Mouse (Mus musculus) mouse embryonic stem cell (cell line): ENCODE data around the gene Prmt2.

Experiments used
- in situ Hi-C, 2 experiments: fragments of 300-500 bp; cut with MboI; formaldehyde crosslinking; loops; 1 replicate in 1 of 2; 3 replicates in 1 of 2; pipeline ENCODE4 v1.14.3; 2019 to 2020; ENCODE audit warnings: low sequenced_read_pairs in 2 of 2, low pct_unique_long_range_greater_than_20kb in 1 of 2, mixed read lengths in 1 of 2; ENCODE audit not compliant: unreplicated experiment in 1 of 2

The Prmt2 gene

GRCm38 (mm10) chr10:76239401-76239800, 1.7 kb upstream of the Prmt2 start:
- in situ Hi-C loops: no loop called here

DNA sequence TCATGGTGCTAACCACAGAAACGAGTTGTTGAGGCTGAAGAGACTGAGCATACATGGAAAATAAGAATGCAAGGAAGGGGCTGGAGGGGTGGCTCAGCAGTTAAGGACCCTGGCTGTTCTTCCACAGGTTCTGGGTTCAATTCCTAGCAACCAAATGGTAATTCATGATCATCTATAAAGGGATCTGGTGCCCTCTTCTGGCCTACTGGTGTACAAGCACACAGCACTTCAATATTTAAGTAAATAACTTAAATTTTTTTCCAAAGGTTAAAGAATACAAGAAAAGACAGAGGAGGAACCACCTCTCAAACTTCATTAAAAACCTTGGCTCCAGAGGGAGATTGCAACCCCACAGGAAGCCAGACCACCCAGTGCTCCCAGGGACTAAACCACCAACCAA, 8.0 kb downstream of the Prmt2 start:
- in situ Hi-C loops: no loop called here

DNA sequence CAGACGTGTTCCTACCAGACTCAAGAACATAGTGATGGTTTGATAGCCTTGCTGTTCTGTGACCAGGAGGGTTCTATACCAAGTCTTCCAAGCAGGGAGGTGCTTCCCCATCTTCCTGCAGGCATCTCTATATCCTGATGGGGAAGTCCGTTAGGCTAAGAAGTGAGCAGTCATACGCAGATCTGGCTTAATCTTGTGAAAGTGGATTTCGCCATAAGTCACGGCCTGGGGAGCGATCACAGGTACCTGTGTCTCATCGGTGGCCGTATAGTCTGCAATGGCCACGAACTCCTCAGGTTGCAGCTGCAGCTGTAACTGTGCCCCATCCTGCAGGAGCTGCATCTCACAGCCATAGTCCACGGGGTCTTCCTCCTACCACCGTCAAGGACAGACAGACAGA, 11.7 kb downstream of the Prmt2 start:
- in situ Hi-C loops: no loop called here

- in situ Hi-C loops: no loop called here
Measured at GRCm38 (mm10) chr10:76218240-76218639, 19.4 kb downstream of the Prmt2 start.

DNA sequence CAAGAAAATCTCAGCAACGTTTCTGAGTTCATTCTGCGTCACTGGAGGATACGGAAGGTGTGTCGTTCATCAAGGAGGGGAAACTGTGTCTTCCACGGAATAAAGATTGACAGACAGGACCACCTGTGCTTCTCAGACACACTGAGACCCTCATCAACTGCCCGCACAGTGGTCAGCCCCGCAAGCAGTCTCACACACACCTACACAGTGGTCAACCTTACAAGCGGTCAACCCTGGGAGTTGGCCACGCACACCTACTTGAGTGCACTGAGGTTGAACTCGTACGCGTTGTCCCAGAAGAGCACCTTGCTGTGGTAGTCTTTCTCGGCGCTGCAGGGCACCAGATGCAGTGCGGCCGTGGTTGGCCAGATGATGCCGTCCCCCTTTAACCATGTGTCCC, 20.6 kb downstream of the Prmt2 start:
- in situ Hi-C loops: no loop called here

- in situ Hi-C loops: no loop called here
Measured at GRCm38 (mm10) chr10:76214161-76214560, 23.5 kb downstream of the Prmt2 start.

DNA sequence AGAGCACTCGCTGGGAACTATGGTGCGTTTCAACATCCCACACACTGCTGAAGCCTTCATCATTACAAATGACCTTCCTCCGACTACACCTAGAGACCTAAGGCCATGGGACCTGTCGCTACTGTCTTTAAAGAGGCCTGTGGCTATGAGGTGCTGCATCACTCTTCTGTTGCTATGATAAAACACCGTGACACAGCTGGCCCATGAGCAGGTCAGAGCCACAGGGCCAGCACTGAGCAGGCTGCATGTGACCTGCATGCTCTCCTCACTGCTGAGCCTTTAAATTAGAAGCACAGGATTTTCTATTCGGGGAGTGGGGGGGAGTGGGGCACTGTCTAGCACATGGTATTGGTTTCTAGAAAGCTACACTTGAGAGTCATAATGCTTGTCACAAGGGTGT, 25.5 kb downstream of the Prmt2 start:
- in situ Hi-C loops: no loop called here

GRCm38 (mm10) chr10:76210806-76211205, 26.9 kb downstream of the Prmt2 start:
- in situ Hi-C loops: no loop called here

- in situ Hi-C loops: loop anchor here in 1 of 2 experiments (10.0 kb wide), 1 partner anchor 234 kb away; no protein-coding TSS in a partner anchor
Measured at GRCm38 (mm10) chr10:76209241-76209640, 28.4 kb downstream of the Prmt2 start.

- in situ Hi-C loops: loop anchor here in 1 of 2 experiments (10.0 kb wide), 1 partner anchor 233 kb away; no protein-coding TSS in a partner anchor
Measured at GRCm38 (mm10) chr10:76207262-76207796, 30.3 kb downstream of the Prmt2 start.

- in situ Hi-C loops: loop anchor here in 1 of 2 experiments (10.0 kb wide), 1 partner anchor 229 kb away; no protein-coding TSS in a partner anchor
Measured at GRCm38 (mm10) chr10:76203798-76204283, 33.8 kb downstream of the Prmt2 start.

- in situ Hi-C loops: loop anchor here in 1 of 2 experiments (10.0 kb wide), 1 partner anchor 227 kb away; no protein-coding TSS in a partner anchor
Measured at GRCm38 (mm10) chr10:76201978-76202377, 35.7 kb downstream of the Prmt2 start.

DNA sequence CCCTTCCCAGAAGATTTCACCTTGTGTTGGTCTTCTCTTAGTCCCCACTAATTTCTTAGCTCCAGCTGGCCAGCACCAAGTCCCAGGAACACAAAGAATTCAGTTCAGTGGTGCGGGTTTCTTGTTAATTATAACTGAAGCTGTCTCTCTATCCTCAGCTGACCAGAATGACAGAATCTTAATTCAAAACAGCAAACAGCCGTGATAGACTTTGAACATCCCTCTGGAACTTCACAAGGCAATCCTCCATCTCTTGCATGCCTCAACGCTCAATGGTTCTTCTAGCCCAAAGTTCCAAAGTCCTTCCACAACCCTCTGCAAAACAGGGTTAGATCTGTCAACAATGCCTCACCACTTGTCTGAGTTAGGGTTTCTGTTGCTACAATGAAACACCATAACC, 36.2 kb downstream of the Prmt2 start:
- in situ Hi-C loops: loop anchor here in 1 of 2 experiments (10.0 kb wide), 1 partner anchor 227 kb away; no protein-coding TSS in a partner anchor

GRCm38 (mm10) chr10:76188010-76188409, 49.7 kb downstream of the Prmt2 start:
- in situ Hi-C loops: no loop called here

DNA sequence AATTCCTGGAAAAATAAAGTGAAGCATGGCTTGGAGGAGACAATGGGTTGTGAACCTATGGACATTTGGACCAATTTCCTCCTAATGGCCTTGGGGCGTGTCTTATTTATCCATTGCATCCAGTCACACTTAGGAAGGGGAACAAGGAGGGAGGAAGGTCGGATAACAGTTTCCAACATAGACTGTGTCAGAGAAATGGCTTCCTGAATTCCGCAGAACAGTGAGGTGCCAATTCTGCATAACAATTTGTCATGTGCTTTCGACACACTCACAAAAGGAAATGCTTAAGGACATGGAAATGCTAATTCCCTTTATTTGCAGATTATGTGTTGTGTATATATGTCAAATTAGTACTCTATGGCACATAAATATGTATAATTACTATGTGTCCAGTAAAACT, 52.4 kb downstream of the Prmt2 start:
- in situ Hi-C loops: no loop called here

GRCm38 (mm10) chr10:76174899-76175298, 62.8 kb downstream of the Prmt2 start:
- in situ Hi-C loops: no loop called here

DNA sequence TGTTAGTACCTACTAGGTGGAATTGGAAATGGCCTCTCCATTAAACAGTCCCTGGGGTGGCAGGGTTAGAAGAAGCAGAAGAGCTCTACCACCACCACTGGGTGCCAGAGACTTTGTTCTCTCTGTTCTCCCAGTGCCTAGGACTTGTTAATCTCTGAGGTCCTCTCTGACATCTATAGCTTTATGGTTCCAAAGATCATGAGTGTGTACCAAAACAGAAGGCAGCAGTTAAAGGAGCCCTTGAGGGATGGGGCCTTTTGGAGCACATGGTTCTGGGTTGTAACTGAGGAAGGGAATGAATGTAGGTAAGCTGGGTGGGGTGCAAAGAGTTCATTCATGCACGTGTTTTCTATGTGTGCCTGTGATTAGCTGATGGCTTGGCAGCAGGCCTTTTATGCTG, 79.7 kb downstream of the Prmt2 start:
- in situ Hi-C loops: no loop called here

DNA sequence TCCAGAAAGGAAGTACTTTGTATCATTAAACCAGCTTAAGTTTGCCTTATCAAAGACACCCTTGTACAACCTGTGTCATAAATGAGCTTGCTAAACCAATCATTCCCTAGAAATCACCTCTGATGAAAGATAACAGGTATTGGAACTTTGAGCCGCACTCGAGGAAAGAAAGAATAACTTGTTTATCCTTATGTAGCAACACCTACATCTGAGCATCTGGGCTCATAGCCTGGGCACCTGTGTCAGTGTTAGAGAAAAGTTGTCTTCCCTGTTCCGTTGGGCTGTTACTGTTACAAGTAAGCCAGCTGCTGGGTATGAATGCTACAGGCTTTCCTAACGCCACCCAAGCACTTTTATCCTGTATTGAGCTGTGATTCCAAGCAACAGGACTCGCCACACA, 80.1 kb downstream of the Prmt2 start:
- in situ Hi-C loops: no loop called here
